Mouse (Mus musculus) embryonic facial prominence, embryonic 15.5 days (tissue): ENCODE results near the gene Cux1. TPM values are rescaled to one million over a fixed set of nuclear protein-coding genes. Genes with fewer than 3 reads are reported as not detected.

Experiments
- ATAC-seq: fragments of 200-750 bp; cut with Nextera tagmentation; 2 replicates; pipeline ENCODE4 v1.8.0; 2017; ENCODE audit warnings: low read depth, moderate TSS enrichment; ENCODE audit not compliant: insufficient number of reproducible peaks, low FRiP score, low TSS enrichment
- H3K27ac ChIP-seq: fragments of 300-500 bp; sonication (generic); replicated peaks from 2 replicates; pipeline ENCODE4 v1.5.1; 2015; ENCODE audit warnings: mild to moderate bottlenecking, inconsistent platforms
- H3K27me3 ChIP-seq: fragments of 300-500 bp; sonication (generic); 2 replicates; pipeline ENCODE4 v1.6.1; 2015; ENCODE audit warnings: inconsistent platforms
- H3K36me3 ChIP-seq: fragments of 300-500 bp; sonication (generic); 2 replicates; pipeline ENCODE4 v1.6.1; 2015; ENCODE audit warnings: mild to moderate bottlenecking, inconsistent platforms
- H3K4me1 ChIP-seq: fragments of 300-500 bp; sonication (generic); 2 replicates; pipeline ENCODE4 v1.6.1; 2015; ENCODE audit warnings: inconsistent platforms
- H3K4me2 ChIP-seq: fragments of 300-500 bp; sonication (generic); replicated peaks from 2 replicates; pipeline ENCODE4 v1.6.1; 2015; ENCODE audit warnings: mild to moderate bottlenecking, inconsistent platforms
- H3K4me3 ChIP-seq: fragments of 300-500 bp; sonication (generic); replicated peaks from 2 replicates; pipeline ENCODE4 v1.5.1; 2015; ENCODE audit warnings: mild to moderate bottlenecking, inconsistent platforms
- H3K9ac ChIP-seq: fragments of 300-500 bp; sonication (generic); 2 replicates; pipeline ENCODE4 v1.6.1; 2015; ENCODE audit warnings: inconsistent platforms
- H3K9me3 ChIP-seq: fragments of 300-500 bp; sonication (generic); replicated peaks from 2 replicates; pipeline ENCODE4 v1.6.1; 2016; ENCODE audit warnings: inconsistent platforms
- WGBS: fragments of 180-500 bp; shearing (Covaris S2); methylation state at CpG from one replicate; pipeline ENCODE4 v1.1.7; 2015; 5-methylcytosine and 5-hydroxymethylcytosine counted together
- polyA plus RNA-seq: library from polyadenylated mRNA; unstranded; fragments of >200 nt; fragmentation: Nextera tagmentation; extraction: Ambion mirVana; gene quantifications from 2 replicates; pipeline ENCODE4 v1.2.1, GENCODE M21; 2015

Cux1 gene
- polyA plus RNA-seq, 1 experiment from 2014 or later: 78.0 TPM

DNA sequence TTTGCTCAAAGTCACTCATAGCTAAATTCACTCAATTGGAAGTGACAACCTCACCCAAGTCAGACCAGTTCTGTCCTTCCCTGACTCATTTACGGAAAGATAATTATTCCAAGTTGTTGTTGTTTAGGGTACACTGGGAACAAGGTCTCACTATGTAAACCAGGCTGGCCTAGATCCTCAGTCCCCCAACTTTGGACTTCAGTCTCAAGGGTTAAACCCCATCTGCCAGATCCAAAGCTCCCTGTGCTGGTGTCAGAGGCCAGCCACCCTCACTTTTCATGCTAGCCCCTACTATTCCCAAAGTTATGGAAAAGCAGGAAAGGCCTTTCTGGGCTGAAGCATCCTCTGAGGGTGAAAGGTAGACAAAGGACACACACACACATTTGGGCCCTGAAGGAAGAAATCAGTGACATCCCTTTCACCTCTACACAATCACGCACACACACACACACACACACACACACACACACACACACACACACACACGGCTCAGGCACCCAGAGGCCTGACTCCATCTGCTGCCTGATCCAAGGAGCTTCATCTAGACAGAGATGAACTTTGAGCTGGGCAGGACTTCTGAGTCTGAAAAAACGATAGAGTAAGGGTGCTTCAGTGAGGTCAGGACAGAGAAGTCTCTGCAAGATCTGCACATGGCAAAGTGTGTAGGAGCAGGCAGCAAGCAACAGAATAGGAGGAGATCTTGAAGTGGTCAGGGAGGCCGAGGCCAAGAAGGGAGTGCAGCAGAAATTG is 31.1 kb downstream of the Cux1 start:
- Histone ChIP-seq H3K27ac (no peak overlapping the region), H3K9me3 (no peaks in the 10 kb centered on the region), H3K9ac (no peak overlapping the region), H3K4me1 (peaks cover 6% of the 10 kb centered on the region; the same call in 1 of the 2 replicates), H3K4me3 (no peak overlapping the region), H3K4me2 (no peak overlapping the region), H3K36me3 (no peaks in the 10 kb centered on the region), H3K27me3 (no peaks in the 10 kb centered on the region)
- 61% methylated on average over 5 of the region's 5 CpGs for WGBS
- no peak for ATAC-seq

- 47% methylated on average over 1 of the region's 1 CpGs for WGBS
- H3K36me3 ChIP-seq: no peaks in the 10 kb centered on the region
- H3K4me1 ChIP-seq: peaks cover 6% of the 10 kb centered on the region; the same call in 1 of the 2 replicates
- H3K9ac ChIP-seq: no peak overlapping the region
- no peaks in the 10 kb centered on the region for H3K9me3 ChIP-seq
- H3K27ac ChIP-seq: no peak overlapping the region
- no peak overlapping the region for H3K4me2 ChIP-seq
- no peaks in the 10 kb centered on the region for H3K27me3 ChIP-seq
- H3K4me3 ChIP-seq: no peak overlapping the region
- ATAC-seq: no peak
Measured at GRCm38 (mm10) chr5:136535204-136535603, 32.1 kb downstream of the Cux1 start.

- no peak overlapping the region for H3K4me3 ChIP-seq
- no peak for ATAC-seq
- H3K9me3 ChIP-seq: no peaks in the 10 kb centered on the region
- no peak overlapping the region for H3K9ac ChIP-seq
- no peak overlapping the region for H3K4me2 ChIP-seq
- H3K27ac ChIP-seq: no peak overlapping the region
- no peaks in the 10 kb centered on the region for H3K36me3 ChIP-seq
- WGBS: 73% methylated on average over 11 of the region's 11 CpGs
- peaks cover 6% of the 10 kb centered on the region; the same call in 1 of the 2 replicates for H3K4me1 ChIP-seq
- no peaks in the 10 kb centered on the region for H3K27me3 ChIP-seq
Measured at GRCm38 (mm10) chr5:136533371-136534276, 33.7 kb downstream of the Cux1 start.

DNA sequence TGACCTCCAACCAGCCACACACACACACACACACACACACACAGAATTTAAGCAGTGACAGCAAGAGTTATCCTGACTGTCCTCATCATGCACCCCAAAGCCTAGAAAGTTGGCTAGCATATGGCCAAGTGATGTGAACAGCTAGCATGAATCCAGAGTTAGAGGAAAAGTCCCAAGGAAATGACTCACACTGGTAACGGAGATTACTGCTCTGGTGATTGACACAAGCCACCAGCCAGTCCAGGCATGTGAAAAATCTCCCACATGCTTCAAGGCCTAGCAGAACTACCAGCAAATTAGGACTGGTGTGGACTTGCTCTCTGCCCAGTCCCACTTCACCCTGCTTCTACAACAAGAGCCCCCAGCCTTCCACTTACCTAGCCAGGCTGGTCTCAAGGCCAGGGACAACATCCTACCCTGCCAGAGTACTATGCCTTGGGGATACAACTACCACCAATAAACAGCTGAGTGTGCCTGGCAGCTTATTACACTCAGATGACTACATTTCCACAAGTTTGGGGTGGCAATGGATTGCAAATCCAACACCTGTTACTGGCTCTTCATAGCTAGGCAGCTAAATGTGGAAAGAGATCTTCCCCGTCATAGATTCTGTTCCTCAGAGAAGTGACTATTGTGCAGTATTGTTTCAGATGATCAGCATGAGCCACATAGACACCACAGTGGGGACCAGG is 35.5 kb downstream of the Cux1 start:
- H3K36me3 ChIP-seq: no peaks in the 10 kb centered on the region
- H3K4me1 ChIP-seq: peaks cover 6% of the 10 kb centered on the region; the same call in 1 of the 2 replicates
- no peak overlapping the region for H3K4me2 ChIP-seq
- ATAC-seq: no peak
- H3K4me3 ChIP-seq: no peak overlapping the region
- 53% methylated on average over 2 of the region's 2 CpGs for WGBS
- no peak overlapping the region for H3K9ac ChIP-seq
- no peaks in the 10 kb centered on the region for H3K27me3 ChIP-seq
- no peak overlapping the region for H3K27ac ChIP-seq
- no peaks in the 10 kb centered on the region for H3K9me3 ChIP-seq

GRCm38 (mm10) chr5:136530931-136531330 is 36.4 kb downstream of the Cux1 start:
- no peaks in the 10 kb centered on the region for H3K27me3 ChIP-seq
- no peak for ATAC-seq

GRCm38 (mm10) chr5:136529165-136529564 is 38.1 kb downstream of the Cux1 start:
- Histone ChIP-seq H3K27me3 (no peaks in the 10 kb centered on the region), H3K4me1 (peaks cover 10% of the 10 kb centered on the region; the same call in 1 of the 2 replicates), H3K4me3 (no peak overlapping the region), H3K9ac (no peak overlapping the region), H3K36me3 (no peaks in the 10 kb centered on the region), H3K4me2 (no peak overlapping the region), H3K9me3 (no peaks in the 10 kb centered on the region), H3K27ac (no peak overlapping the region)
- no peak for ATAC-seq

More at GRCm38 (mm10) chr5:136530931-136531330, 36.4 kb downstream of the Cux1 start:
- H3K4me1 ChIP-seq: peaks cover 10% of the 10 kb centered on the region; the same call in 1 of the 2 replicates
- no peak overlapping the region for H3K27ac ChIP-seq
- WGBS: 89% methylated on average over 1 of the region's 1 CpGs
- no peaks in the 10 kb centered on the region for H3K9me3 ChIP-seq
- H3K36me3 ChIP-seq: no peaks in the 10 kb centered on the region
- no peak overlapping the region for H3K9ac ChIP-seq
- H3K4me3 ChIP-seq: no peak overlapping the region
- no peak overlapping the region for H3K4me2 ChIP-seq

DNA sequence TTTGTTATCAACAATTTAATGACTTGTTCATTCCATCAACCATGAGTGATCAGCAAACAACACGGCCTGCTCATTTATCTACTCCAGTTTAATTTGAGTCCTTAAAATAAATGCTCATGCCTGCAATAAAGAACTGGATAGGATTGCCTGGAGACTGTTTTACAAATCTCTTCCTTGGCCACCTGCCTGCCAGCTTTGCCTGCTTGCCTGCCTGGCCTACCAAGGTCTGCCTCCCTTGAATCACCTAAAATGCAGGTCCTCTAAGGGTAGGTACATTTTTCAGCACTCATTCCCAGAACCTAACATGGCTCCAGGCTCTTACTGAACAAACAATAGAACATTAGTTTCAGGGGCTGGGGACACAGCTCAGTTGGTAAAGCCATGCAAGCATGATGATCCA is 39.4 kb downstream of the Cux1 start:
- Histone ChIP-seq H3K4me3 (no peak overlapping the region), H3K9ac (no peak overlapping the region), H3K4me2 (no peak overlapping the region), H3K27me3 (no peaks in the 10 kb centered on the region), H3K36me3 (no peaks in the 10 kb centered on the region), H3K4me1 (peaks cover 19% of the 10 kb centered on the region), H3K9me3 (no peaks in the 10 kb centered on the region), H3K27ac (no peak overlapping the region)
- no peak for ATAC-seq
- whole genome bisulfite sequencing: 70% methylated on average over 1 of the region's 1 CpGs

- H3K9ac ChIP-seq: no peak overlapping the region
- 82% methylated on average over 5 of the region's 5 CpGs for WGBS
- H3K27ac ChIP-seq: no peak overlapping the region
- H3K36me3 ChIP-seq: no peaks in the 10 kb centered on the region
- H3K27me3 ChIP-seq: no peaks in the 10 kb centered on the region
- H3K4me3 ChIP-seq: no peak overlapping the region
- ATAC-seq: no peak
- peaks cover 19% of the 10 kb centered on the region; the same call in 1 of the 2 replicates for H3K4me1 ChIP-seq
- H3K4me2 ChIP-seq: no peak overlapping the region
- H3K9me3 ChIP-seq: no peaks in the 10 kb centered on the region
Measured at GRCm38 (mm10) chr5:136526545-136526909, 40.8 kb downstream of the Cux1 start.

DNA sequence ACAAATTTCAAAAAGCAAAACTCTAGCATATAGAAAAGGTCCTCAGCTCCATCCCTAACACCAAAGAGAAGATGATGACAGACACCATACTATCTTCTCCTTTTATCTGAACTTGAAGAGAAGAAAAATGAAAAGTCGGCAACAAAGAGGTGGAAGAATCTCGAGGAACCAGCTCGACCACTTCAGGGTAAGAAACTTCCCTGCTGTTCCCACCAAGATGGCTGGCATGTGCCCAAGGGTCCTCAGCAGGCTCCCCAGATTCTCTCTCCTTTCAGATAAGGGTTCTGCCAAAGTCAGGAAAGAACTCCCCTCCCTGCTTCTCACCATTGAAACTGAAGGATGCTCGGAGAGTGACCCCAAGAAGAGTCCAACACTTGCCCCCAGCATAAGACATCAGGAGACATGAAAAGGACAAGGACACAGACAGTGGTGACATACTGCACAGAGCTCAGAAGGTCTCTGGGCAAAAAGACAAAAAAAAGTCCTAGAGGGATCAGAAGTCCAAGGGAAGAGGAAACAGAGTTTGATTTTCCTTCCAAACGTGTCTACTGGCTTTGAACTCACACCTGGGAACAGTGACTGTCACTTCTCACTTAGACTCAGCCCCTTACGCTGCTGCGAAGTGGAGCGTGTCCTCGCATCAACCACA is 41.3 kb downstream of the Cux1 start:
- no peaks in the 10 kb centered on the region for H3K9me3 ChIP-seq
- H3K27me3 ChIP-seq: no peaks in the 10 kb centered on the region
- no peaks in the 10 kb centered on the region for H3K36me3 ChIP-seq
- 70% methylated on average over 9 of the region's 9 CpGs for WGBS
- H3K27ac ChIP-seq: no peak overlapping the region
- no peak overlapping the region for H3K4me3 ChIP-seq
- no peak overlapping the region for H3K4me2 ChIP-seq
- ATAC-seq: no peak
- peaks cover 19% of the 10 kb centered on the region; the same call in 1 of the 2 replicates for H3K4me1 ChIP-seq
- no peak overlapping the region for H3K9ac ChIP-seq

GRCm38 (mm10) chr5:136522843-136523463 is 44.3 kb downstream of the Cux1 start:
- Histone ChIP-seq H3K27me3 (no peaks in the 10 kb centered on the region), H3K9ac (no peak overlapping the region), H3K27ac (0 out of 2 replicates have a peak overlapping the region, but pooled peaks have one; percentile 14), H3K4me1 (peaks cover 19% of the 10 kb centered on the region; the same call in 1 of the 2 replicates), H3K36me3 (no peaks in the 10 kb centered on the region), H3K4me2 (no peak overlapping the region), H3K4me3 (no peak overlapping the region), H3K9me3 (no peaks in the 10 kb centered on the region)
- ATAC-seq: peak; percentile 34; the same call in 1 of the 2 replicates
- 9% methylated on average over 3 of the region's 3 CpGs for WGBS
